Mouse (Mus musculus): ENCODE measurements around the gene Cbln1.

GRCm38 (mm10) chr8:87473314-87473713 lies 905 bp upstream of the Cbln1 start:
- TF ChIP-seq CTCF (IDR thresholded peaks at IDR 0.05; ENCODE audit: control insufficient read depth, insufficient read depth, insufficient read length) = no peak
- TF ChIP-seq USF1 (IDR thresholded peaks at IDR 0.05; ENCODE audit: low read depth) = no peak
- no peak for TF ChIP-seq MYOG (IDR thresholded peaks at IDR 0.05; ENCODE audit: control insufficient read depth, extremely low read depth, insufficient read length)
- no peak for TF ChIP-seq MAX (IDR thresholded peaks at IDR 0.05)

Measured in C2C12 (cell line).